Mouse (Mus musculus): ENCODE data around the gene Kcnj8. TPM values are rescaled to one million over a fixed set of nuclear protein-coding genes. Genes with fewer than 3 reads are reported as not detected.
"Not testable (repeated sequence)": the region's sequence is repeated elsewhere in the genome, so short reads cannot be mapped to it uniquely, and the experiment has no call there.

The Kcnj8 gene
- polyA plus RNA-seq, 1 experiment from 2014 or later, result 7.5 TPM

DNA sequence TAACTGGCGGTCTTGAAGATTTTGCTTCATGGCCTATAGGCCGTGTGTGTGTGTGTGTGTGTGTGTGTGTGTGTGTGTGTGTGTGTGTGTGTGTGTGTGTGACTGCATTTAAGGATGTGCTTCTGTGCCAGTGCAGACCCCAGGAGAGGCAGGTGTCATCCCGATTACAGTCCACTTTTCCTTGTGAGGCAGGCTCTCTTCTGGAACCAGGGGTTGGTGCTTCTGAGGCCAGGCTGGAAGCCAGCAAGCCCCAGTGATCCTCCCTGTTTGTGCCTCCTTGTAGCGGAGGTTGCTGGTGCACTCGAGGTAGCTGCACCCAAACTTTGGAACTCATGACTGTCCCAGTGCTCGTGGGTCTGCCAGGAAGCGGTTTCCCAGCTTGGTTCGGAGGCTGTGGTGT, 41.7 kb downstream of the Kcnj8 start:
- H3K4me3 ChIP-seq, result no peak overlapping the region
- no peak overlapping the region for H3K9ac ChIP-seq
- H3K27me3 ChIP-seq (replicated peaks), result no peaks in the 10 kb centered on the region
- no peaks in the 10 kb centered on the region for H3K9me3 ChIP-seq
- no peak overlapping the region for H3K4me2 ChIP-seq
- peaks cover 18% of the 10 kb centered on the region; the same call in 1 of the 2 replicates for H3K4me1 ChIP-seq
- no peak overlapping the region for H3K27ac ChIP-seq (replicated peaks)
- H3K36me3 ChIP-seq, result no peaks in the 10 kb centered on the region
- ATAC-seq (ENCODE audit: extremely low read depth, insufficient number of reproducible peaks, low FRiP score, low TSS enrichment), result no peak
- WGBS, result 78% methylated on average over 8 of the region's 8 CpGs

DNA sequence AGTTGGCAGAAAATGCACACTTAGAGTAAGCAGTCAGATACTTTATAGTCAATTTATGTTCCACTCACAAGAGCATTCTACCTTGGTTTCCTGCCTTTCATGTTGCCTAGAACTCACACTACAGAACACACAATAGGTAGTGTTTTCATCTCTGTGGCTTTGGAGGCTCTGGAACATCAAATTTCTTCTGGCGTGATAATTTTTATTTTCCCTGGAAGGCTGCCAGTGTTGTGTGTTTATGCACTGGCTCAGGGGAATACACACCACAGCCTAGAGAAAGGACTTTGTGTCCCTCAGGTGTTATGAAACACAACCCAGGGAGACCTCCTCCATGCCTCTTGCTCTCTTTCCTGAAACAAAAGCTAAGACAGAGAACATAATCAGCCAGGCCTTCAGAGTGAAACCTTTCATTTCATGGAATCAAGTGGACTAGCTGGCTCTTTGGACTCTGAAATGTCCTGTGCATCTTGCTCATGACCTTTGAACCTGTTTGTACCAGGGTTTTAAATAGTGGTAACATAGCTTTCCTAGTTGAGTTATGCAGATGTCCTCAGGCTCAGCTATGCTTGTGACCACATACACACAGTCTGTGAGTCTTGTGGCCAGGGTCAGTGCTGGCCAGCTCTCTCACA, 43.4 kb downstream of the Kcnj8 start:
- Histone ChIP-seq H3K27ac (replicated peaks) (no peak overlapping the region), H3K27me3 (replicated peaks) (no peaks in the 10 kb centered on the region), H3K4me1 (peaks cover 18% of the 10 kb centered on the region; the same call in 1 of the 2 replicates), H3K9ac (no peak overlapping the region), H3K36me3 (no peaks in the 10 kb centered on the region), H3K9me3 (no peaks in the 10 kb centered on the region), H3K4me3 (no peak overlapping the region), H3K4me2 (no peak overlapping the region)
- no peak for ATAC-seq (ENCODE audit: extremely low read depth, insufficient number of reproducible peaks, low FRiP score, low TSS enrichment)
- WGBS, result 39% methylated on average over 1 of the region's 1 CpGs

DNA sequence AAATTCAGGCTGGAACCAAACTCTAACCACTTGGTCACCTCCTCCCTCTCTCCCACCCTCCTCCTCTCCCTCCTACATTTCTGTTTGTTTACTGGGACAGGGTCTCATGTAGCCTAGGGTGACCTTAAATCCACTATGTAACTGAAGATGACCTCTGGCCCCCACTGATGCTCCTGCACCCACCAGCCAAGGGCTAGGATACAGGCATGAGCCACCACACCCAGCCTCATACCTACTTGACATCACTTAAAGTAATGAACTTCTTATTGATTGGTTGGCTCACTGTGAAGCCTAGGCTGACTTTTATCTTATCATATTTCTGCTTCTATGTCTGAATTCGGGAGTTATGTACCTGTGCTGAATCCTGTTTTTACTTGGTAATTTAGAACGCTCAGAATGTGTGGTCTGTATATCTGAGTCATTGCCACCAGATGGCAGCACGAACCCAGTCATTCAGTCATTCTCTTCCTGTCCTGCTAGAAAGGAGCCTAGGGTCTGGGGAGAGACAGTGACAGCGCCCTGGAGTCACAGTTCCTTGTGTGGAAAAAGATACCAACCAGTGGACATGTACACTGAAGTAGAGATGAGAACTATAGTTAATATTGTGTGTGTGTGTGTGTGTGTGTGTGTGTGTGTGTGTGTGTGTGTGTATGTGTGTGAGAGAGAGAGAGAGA, 46.6 kb downstream of the Kcnj8 start:
- ATAC-seq (ENCODE audit: extremely low read depth, insufficient number of reproducible peaks, low FRiP score, low TSS enrichment), result no peak
- Histone ChIP-seq H3K4me3 (no peak overlapping the region), H3K27ac (replicated peaks) (no peak overlapping the region)

DNA sequence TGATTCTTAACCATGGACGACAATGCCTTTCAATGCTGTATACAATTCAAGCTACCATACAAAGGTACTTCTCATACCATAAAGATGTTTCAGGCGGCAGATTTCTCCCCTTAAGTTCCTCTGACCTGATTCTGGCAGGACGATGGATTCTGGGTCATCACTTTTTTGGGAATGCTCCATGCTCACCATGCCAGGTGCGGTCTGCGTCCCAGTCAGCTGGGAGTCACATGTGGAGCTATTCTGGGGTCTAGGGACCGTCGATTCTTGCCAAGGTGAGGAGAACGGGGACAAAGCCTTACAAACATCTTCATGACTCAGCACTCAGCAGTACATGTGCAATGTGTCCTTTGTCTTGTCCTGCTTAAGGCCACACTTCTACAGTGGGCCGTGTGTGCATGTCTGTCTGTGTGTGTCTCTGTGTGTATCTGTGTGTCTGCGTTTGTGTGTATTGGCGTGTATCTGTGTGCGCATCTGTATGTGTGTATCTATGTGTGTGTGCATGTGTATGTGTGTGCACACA, 49.8 kb downstream of the Kcnj8 start:
- no peak for ATAC-seq (ENCODE audit: extremely low read depth, insufficient number of reproducible peaks, low FRiP score, low TSS enrichment)
- H3K4me2 ChIP-seq, result no peak overlapping the region
- 69% methylated on average over 12 of the region's 12 CpGs for WGBS

More for the DNA sequence above, 46.6 kb downstream of the Kcnj8 start:
- Histone ChIP-seq H3K4me1 (0 out of 2 replicates have a peak, but pooled peaks cover 11% of the 10 kb centered on the region), H3K27me3 (replicated peaks) (no peaks in the 10 kb centered on the region; the same call in 1 of the 2 replicates), H3K4me2 (no peak overlapping the region), H3K9ac (no peak overlapping the region), H3K9me3 (no peaks in the 10 kb centered on the region), H3K36me3 (no peaks in the 10 kb centered on the region)
- WGBS, result 3% methylated on average over 4 of the region's 4 CpGs

DNA sequence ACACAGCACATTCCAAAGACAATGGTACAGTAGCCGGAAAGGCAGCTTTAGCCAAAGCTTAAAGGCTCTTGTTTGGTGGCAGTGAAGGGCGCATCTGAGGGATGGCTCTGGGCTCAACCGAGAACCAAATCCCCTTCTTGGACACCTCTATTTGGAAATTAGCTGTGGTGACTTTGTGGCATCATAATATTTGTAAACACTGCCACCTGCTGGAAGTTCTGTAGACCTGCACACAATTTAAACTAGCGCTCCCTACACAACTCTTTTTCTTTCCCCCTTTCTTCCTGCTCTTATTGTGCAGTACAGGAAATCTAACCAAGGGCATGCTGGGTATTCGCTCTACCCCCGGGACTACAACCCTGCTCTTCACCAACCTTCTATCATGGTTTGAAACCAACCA, 52.3 kb downstream of the Kcnj8 start:
- WGBS, result 10% methylated on average over 6 of the region's 6 CpGs
- no peak for ATAC-seq (ENCODE audit: extremely low read depth, insufficient number of reproducible peaks, low FRiP score, low TSS enrichment)
- Histone ChIP-seq H3K27ac (replicated peaks) (no peak overlapping the region), H3K9ac (no peak overlapping the region), H3K36me3 (no peaks in the 10 kb centered on the region), H3K4me1 (no peaks in the 10 kb centered on the region), H3K4me3 (no peak overlapping the region), H3K4me2 (no peak overlapping the region), H3K27me3 (replicated peaks) (no peaks in the 10 kb centered on the region; the same call in 1 of the 2 replicates), H3K9me3 (no peaks in the 10 kb centered on the region)

More for the DNA sequence above, 49.8 kb downstream of the Kcnj8 start:
- Histone ChIP-seq H3K36me3 (no peaks in the 10 kb centered on the region), H3K27me3 (replicated peaks) (no peaks in the 10 kb centered on the region; the same call in 1 of the 2 replicates), H3K9ac (no peak overlapping the region), H3K4me1 (0 out of 2 replicates have a peak, but pooled peaks cover 3% of the 10 kb centered on the region), H3K4me3 (no peak overlapping the region), H3K9me3 (no peaks in the 10 kb centered on the region), H3K27ac (replicated peaks) (no peak overlapping the region)

DNA sequence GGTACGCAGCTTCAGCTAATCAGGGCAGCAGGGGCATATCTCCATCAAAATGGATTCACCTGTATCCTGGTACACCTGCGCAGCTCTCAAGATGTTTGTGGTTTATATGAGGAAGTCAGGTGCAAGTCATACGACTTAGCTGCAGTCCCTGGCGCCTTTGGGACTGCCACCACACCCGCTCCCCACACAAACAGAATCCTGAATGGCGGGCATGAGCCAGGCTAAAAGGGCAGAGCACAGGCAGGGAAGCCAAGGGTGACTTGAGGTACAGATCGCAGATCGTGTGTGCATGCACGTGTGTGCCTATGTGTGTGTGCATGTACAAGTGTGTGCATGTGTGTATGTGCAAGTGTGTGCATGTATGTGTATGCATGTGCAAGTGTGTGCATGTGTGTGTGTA, 56.0 kb downstream of the Kcnj8 start:
- H3K27ac ChIP-seq (replicated peaks); H3K36me3 ChIP-seq; H3K4me1 ChIP-seq; H3K9me3 ChIP-seq; H3K9ac ChIP-seq; H3K4me3 ChIP-seq; ATAC-seq (ENCODE audit: extremely low read depth, insufficient number of reproducible peaks, low FRiP score, low TSS enrichment); H3K4me2 ChIP-seq: not testable (repeated sequence)
- H3K27me3 ChIP-seq (replicated peaks), result peaks cover 20% of the 10 kb centered on the region
- WGBS, result 66% methylated on average over 9 of the region's 9 CpGs

DNA sequence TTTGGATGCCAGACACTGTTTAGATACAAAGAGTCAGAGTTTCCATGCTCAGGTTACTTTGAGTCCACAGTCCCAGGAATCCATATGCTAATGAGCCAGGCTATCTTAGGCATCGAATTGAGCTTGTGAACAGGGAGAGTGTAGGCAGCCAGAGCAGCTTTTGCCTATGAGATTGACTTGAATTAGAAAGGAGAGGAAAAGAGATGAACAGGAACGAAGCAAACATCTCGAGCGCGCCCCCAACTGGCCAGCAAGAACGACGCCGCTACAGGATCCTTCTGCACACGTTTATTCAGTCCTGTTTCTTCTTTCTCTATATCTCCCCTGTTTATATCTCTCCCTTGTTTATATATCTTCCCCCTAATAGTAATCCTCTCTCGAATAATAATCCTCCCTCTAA, 56.5 kb downstream of the Kcnj8 start:
- peaks cover 20% of the 10 kb centered on the region for H3K27me3 ChIP-seq (replicated peaks)
- no peaks in the 10 kb centered on the region for H3K9me3 ChIP-seq
- H3K36me3 ChIP-seq, result no peaks in the 10 kb centered on the region
- no peak overlapping the region for H3K4me3 ChIP-seq
- no peak for ATAC-seq (ENCODE audit: extremely low read depth, insufficient number of reproducible peaks, low FRiP score, low TSS enrichment)
- 5% methylated on average over 10 of the region's 10 CpGs for WGBS
- H3K27ac ChIP-seq (replicated peaks), result no peak overlapping the region
- no peak overlapping the region for H3K4me2 ChIP-seq
- H3K9ac ChIP-seq, result no peak overlapping the region
- no peaks in the 10 kb centered on the region; the same call in 1 of the 2 replicates for H3K4me1 ChIP-seq

Other genes starting within 250 kb of the Kcnj8 start
- not detected in 2 replicates for gene Slco1a5, start 248.6 kb downstream of the Kcnj8 start, polyA plus RNA-seq (2015; fragmentation: Nextera tagmentation; extraction: Ambion mirVana)
- gene Pyroxd1, start 226.0 kb downstream of the Kcnj8 start, polyA plus RNA-seq (2015; fragmentation: Nextera tagmentation; extraction: Ambion mirVana), result 12.0 and 12.6 TPM in 2 replicates
- 18.2 and 18.9 TPM in 2 replicates for gene Recql, start 184.5 kb downstream of the Kcnj8 start, polyA plus RNA-seq (2015; fragmentation: Nextera tagmentation; extraction: Ambion mirVana)
- 73.2 and 76.7 TPM in 2 replicates for gene Golt1b, start 184.4 kb downstream of the Kcnj8 start, polyA plus RNA-seq (2015; fragmentation: Nextera tagmentation; extraction: Ambion mirVana)
- gene Spx, start 158.2 kb downstream of the Kcnj8 start, polyA plus RNA-seq (2015; fragmentation: Nextera tagmentation; extraction: Ambion mirVana), result 0.27 and 0.59 TPM in 2 replicates
- 0.23 and 2.5 TPM in 2 replicates for gene Gys2, start 98.5 kb downstream of the Kcnj8 start, polyA plus RNA-seq (2015; fragmentation: Nextera tagmentation; extraction: Ambion mirVana)
- gene Ldhb, start 63.7 kb downstream of the Kcnj8 start, polyA plus RNA-seq (2015; fragmentation: Nextera tagmentation; extraction: Ambion mirVana), result 990 and 1,118 TPM in 2 replicates
- 12.8 and 13.3 TPM in 2 replicates for gene Abcc9, start 130.7 kb upstream of the Kcnj8 start, polyA plus RNA-seq (2015; fragmentation: Nextera tagmentation; extraction: Ambion mirVana)
- 90.9 and 97.5 TPM in 2 replicates for gene Cmas, start 185.1 kb upstream of the Kcnj8 start, polyA plus RNA-seq (2015; fragmentation: Nextera tagmentation; extraction: Ambion mirVana)
- gene Sult6b2, start 232.9 kb upstream of the Kcnj8 start, polyA plus RNA-seq (2015; fragmentation: Nextera tagmentation; extraction: Ambion mirVana), result 0.07 TPM in 1 of 2 replicates, not detected in the other

Data from heart, embryonic 13.5 days (tissue).